Mouse (Mus musculus): ENCODE data around the gene Large1. TPM values are rescaled to one million over a fixed set of nuclear protein-coding genes. Genes with fewer than 3 reads are reported as not detected.
"Not testable (repeated sequence)": the region's sequence is repeated elsewhere in the genome, so short reads cannot be mapped to it uniquely, and the experiment has no call there.

The Large1 gene
- total and polyA plus RNA-seq, 3 experiments: not detected

DNA sequence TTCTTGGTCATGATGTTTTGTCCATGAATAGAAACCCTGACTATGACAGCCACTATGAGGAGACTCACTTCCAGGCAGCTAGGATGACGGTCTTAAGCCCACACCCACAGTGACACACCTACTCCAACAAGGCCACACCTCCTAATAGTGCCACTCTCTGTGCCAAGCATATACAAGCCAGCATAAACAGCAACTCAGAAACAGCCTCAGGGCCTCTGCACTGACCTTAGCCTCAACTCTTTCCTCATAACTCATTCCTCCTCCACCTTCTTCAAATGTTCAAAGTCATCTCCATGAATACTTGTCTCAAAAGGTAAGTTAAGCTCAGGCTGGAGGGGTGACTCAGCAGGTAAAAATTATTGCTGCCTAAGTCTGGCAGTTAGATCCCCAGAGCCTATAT is 29.7 kb downstream of the Large1 start:
- no peak overlapping the region for H3K27ac ChIP-seq (ENCODE audit: insufficient read depth, low read depth)
- in situ Hi-C loops (cut with MboI; ENCODE audit: low pct_ligation_motif_present, low pct_unique_long_range_greater_than_20kb, low sequenced_read_pairs) (no loop called here), dilution Hi-C loops (cut with MboI; ENCODE audit: extremely low pct_ligation_motif_present, extremely low pct_unique_long_range_greater_than_20kb, low sequenced_read_pairs) (no loop called here)
- no peak overlapping the region for H3K4me2 ChIP-seq (ENCODE audit: insufficient read depth, low read depth, poor library complexity, severe bottlenecking)
- no peak overlapping the region for H3K4me3 ChIP-seq (replicated peaks in 1 of 3; ENCODE audit: low read depth in 2 of 3, low read length in 2 of 3, poor library complexity in 1 of 3)
- peaks cover 59% of the 10 kb centered on the region for H3K9me3 ChIP-seq (replicated peaks; ENCODE audit: low read length)
- no peaks in the 10 kb centered on the region for H3K79me2 ChIP-seq (replicated peaks; ENCODE audit: control insufficient read depth, extremely low read depth, insufficient read depth, poor library complexity, severe bottlenecking)
- H3K4me1 ChIP-seq (ENCODE audit: control insufficient read depth in 1 of 2, insufficient read depth in 2 of 2): no peaks in the 10 kb centered on the region
- H3K36me3 ChIP-seq (replicated peaks in 1 of 2; ENCODE audit: control insufficient read depth in 1 of 2, insufficient read depth in 1 of 2, low read length in 1 of 2): no peaks in the 10 kb centered on the region
- TF ChIP-seq RAD21 (IDR thresholded peaks at IDR 0.05; ENCODE audit: low read depth, low read length) (no peak), CTCF (conservative IDR thresholded peaks at IDR 0.05 in 1 of 2, IDR thresholded peaks at IDR 0.05 in 1 of 2; ENCODE audit: low read depth in 2 of 2, low read length in 2 of 2) (no peak)
- H3K27me3 ChIP-seq (replicated peaks): no peaks in the 10 kb centered on the region
- no peak overlapping the region for H3K9ac ChIP-seq (ENCODE audit: insufficient read depth, low read depth)
- no peak for DNase-seq (ENCODE audit: extremely low read depth)

DNA sequence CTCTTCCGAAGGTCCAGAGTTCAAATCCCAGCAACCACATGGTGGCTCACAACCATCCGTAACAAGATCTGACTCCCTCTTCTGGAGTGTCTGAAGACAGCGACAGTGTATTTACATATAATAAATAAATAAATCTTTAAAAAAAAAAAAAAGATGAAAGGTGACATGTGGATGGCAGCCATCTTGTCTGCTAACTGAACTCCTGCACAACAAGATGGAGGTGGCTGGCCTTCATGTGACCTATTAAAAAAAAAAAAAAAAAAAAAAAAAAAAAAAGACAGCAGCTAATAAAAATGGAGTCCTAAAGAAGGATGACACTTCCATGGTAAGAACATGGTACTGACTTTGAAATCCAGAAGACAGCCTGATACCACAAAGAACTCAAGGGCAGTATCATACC is 33.8 kb downstream of the Large1 start:
- H3K27ac ChIP-seq (ENCODE audit: insufficient read depth, low read depth); H3K4me2 ChIP-seq (ENCODE audit: insufficient read depth, low read depth, poor library complexity, severe bottlenecking); H3K27me3 ChIP-seq (replicated peaks); dilution Hi-C loops (cut with MboI; ENCODE audit: extremely low pct_ligation_motif_present, extremely low pct_unique_long_range_greater_than_20kb, low sequenced_read_pairs); H3K4me1 ChIP-seq (ENCODE audit: control insufficient read depth in 1 of 2, insufficient read depth in 2 of 2); H3K79me2 ChIP-seq (replicated peaks; ENCODE audit: control insufficient read depth, extremely low read depth, insufficient read depth, poor library complexity, severe bottlenecking); DNase-seq (ENCODE audit: extremely low read depth); in situ Hi-C loops (cut with MboI; ENCODE audit: low pct_ligation_motif_present, low pct_unique_long_range_greater_than_20kb, low sequenced_read_pairs); H3K9ac ChIP-seq (ENCODE audit: insufficient read depth, low read depth); H3K4me3 ChIP-seq (replicated peaks in 1 of 3; ENCODE audit: low read depth in 2 of 3, low read length in 2 of 3, poor library complexity in 1 of 3); H3K36me3 ChIP-seq (replicated peaks in 1 of 2; ENCODE audit: control insufficient read depth in 1 of 2, insufficient read depth in 1 of 2, low read length in 1 of 2): not testable (repeated sequence)
- peaks cover 56% of the 10 kb centered on the region for H3K9me3 ChIP-seq (replicated peaks; ENCODE audit: low read length)

DNA sequence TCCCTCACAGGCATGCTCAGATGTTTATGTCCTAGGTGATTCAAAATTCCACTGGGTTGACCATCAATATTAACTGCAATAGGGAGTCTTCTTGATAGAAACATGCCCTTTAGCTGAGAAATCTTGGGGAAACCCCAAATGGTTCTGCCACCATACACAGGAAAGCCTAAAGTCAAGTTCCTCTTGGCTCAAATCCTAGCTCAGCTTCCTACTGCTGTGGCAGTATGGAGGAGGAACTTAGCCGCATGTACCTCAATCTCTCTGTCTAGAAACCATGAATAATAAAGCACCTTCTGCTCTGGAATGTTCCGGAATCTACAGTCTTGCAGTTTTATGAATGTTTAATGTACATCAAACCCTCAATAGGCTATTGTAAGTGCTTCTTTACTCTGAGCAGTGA is 39.4 kb downstream of the Large1 start:
- DNase-seq (ENCODE audit: extremely low read depth): no peak
- in situ Hi-C loops (cut with MboI; ENCODE audit: low pct_ligation_motif_present, low pct_unique_long_range_greater_than_20kb, low sequenced_read_pairs) (no loop called here), dilution Hi-C loops (cut with MboI; ENCODE audit: extremely low pct_ligation_motif_present, extremely low pct_unique_long_range_greater_than_20kb, low sequenced_read_pairs) (no loop called here)
- H3K79me2 ChIP-seq (replicated peaks; ENCODE audit: control insufficient read depth, extremely low read depth, insufficient read depth, poor library complexity, severe bottlenecking): no peaks in the 10 kb centered on the region
- no peak overlapping the region for H3K9ac ChIP-seq (ENCODE audit: insufficient read depth, low read depth)
- no peak overlapping the region for H3K27ac ChIP-seq (ENCODE audit: insufficient read depth, low read depth)
- H3K4me3 ChIP-seq (replicated peaks in 1 of 3; ENCODE audit: low read depth in 2 of 3, low read length in 2 of 3, poor library complexity in 1 of 3): no peak overlapping the region
- no peaks in the 10 kb centered on the region for H3K36me3 ChIP-seq (replicated peaks in 1 of 2; ENCODE audit: control insufficient read depth in 1 of 2, insufficient read depth in 1 of 2, low read length in 1 of 2)
- H3K4me1 ChIP-seq (ENCODE audit: control insufficient read depth in 1 of 2, insufficient read depth in 2 of 2): no peaks in the 10 kb centered on the region
- H3K4me2 ChIP-seq (ENCODE audit: insufficient read depth, low read depth, poor library complexity, severe bottlenecking): no peak overlapping the region
- H3K9me3 ChIP-seq (replicated peaks; ENCODE audit: low read length): peaks cover 67% of the 10 kb centered on the region
- TF ChIP-seq USF1 (IDR thresholded peaks at IDR 0.05; ENCODE audit: low read depth, low read length): no peak
- no peak for TF ChIP-seq TBP (conservative IDR thresholded peaks at IDR 0.05; ENCODE audit: low read depth, low read length)
- TF ChIP-seq RCOR1 (conservative IDR thresholded peaks at IDR 0.05; ENCODE audit: low read depth, low read length): no peak
- TF ChIP-seq MYC (IDR thresholded peaks at IDR 0.05; ENCODE audit: low read depth, low read length): no peak
- no peak for TF ChIP-seq USF2 (conservative IDR thresholded peaks at IDR 0.05; ENCODE audit: low read depth, low read length)
- TF ChIP-seq MXI1 (IDR thresholded peaks at IDR 0.05; ENCODE audit: low read depth, low read length): no peak
- no peak for TF ChIP-seq IRF4 (IDR thresholded peaks at IDR 0.05; ENCODE audit: low read depth, low read length)
- TF ChIP-seq KAT2A (IDR thresholded peaks at IDR 0.05; ENCODE audit: insufficient replicate concordance, low read length): no peak
- TF ChIP-seq PAX5 (IDR thresholded peaks at IDR 0.05; ENCODE audit: low read length): no peak
- TF ChIP-seq JUN (IDR thresholded peaks at IDR 0.05; ENCODE audit: insufficient read depth, low read depth, low read length): no peak
- no peak for TF ChIP-seq POLR2AphosphoS2 (IDR thresholded peaks at IDR 0.05; ENCODE audit: low read depth, low read length)
- TF ChIP-seq ZNF384 (IDR thresholded peaks at IDR 0.05; ENCODE audit: low read depth, low read length): no peak
- no peak for TF ChIP-seq MEF2A (IDR thresholded peaks at IDR 0.05; ENCODE audit: borderline replicate concordance, low read depth, low read length)
- no peak for TF ChIP-seq TCF12 (IDR thresholded peaks at IDR 0.05; ENCODE audit: low read depth, low read length)
- no peak for TF ChIP-seq ZMIZ1 (IDR thresholded peaks at IDR 0.05; ENCODE audit: low read depth, low read length)
- TF ChIP-seq UBTF (IDR thresholded peaks at IDR 0.05; ENCODE audit: low read depth, low read length): no peak
- no peak for TF ChIP-seq SIN3A (IDR thresholded peaks at IDR 0.05; ENCODE audit: low read length)
- TF ChIP-seq JUND (conservative IDR thresholded peaks at IDR 0.05; ENCODE audit: low read depth, low read length): no peak
- no peak for TF ChIP-seq MAX (IDR thresholded peaks at IDR 0.05; ENCODE audit: low read length)
- no peaks in the 10 kb centered on the region for H3K27me3 ChIP-seq (replicated peaks)

All from CH12.LX (cell line).